Mouse (Mus musculus) CD4-positive, CD25-positive, alpha-beta regulatory T cell, adult 9 weeks (primary cell): Measurements from ENCODE around the gene Il17a. TPM values are rescaled to one million over a fixed set of nuclear protein-coding genes. Genes with fewer than 3 reads are reported as not detected.

Source experiments
- polyA plus RNA-seq: library from polyadenylated mRNA; unstranded; fragments of 100-300 nt; shearing (Covaris generic); gene quantifications from one replicate; pipeline ENCODE4 v1.2.1, GENCODE M21; 2017

The Il17a gene
- not detected for polyA plus RNA-seq

GRCm38 (mm10) chr1:20730903-20731302 is at the start of gene Il17a:
TSS of gene Il17a (plus strand) at chr1:20730905.

Other genes starting within 250 kb of the Il17a start
- gene Pkhd1, start 112.8 kb upstream of the Il17a start, polyA plus RNA-seq, result not detected
- gene Il17f, start 59.7 kb downstream of the Il17a start, polyA plus RNA-seq, result not detected
- 57.8 TPM for gene Mcm3, start 89.4 kb downstream of the Il17a start, polyA plus RNA-seq
- 9.8 TPM for gene Paqr8, start 159.7 kb downstream of the Il17a start, polyA plus RNA-seq
- 0.33 TPM for gene Efhc1, start 220.7 kb downstream of the Il17a start, polyA plus RNA-seq